Mouse (Mus musculus) right cerebral cortex, postnatal 25 days (tissue): Measurements from ENCODE around the gene Pip5kl1.

Experiments used
- DNase-seq: peaks from one replicate; pipeline ENCODE4 v3.0.0; 2022

Gene Pip5kl1

GRCm38 (mm10) chr2:32620682-32621516 is 46.3 kb downstream of the Pip5kl1 start:
- no peak for DNase-seq

GRCm38 (mm10) chr2:32621517-32621859 is 46.9 kb downstream of the Pip5kl1 start, which contains the start of gene Ak1:
TSS of gene Ak1 (plus strand) at chr2:32621758.
- DNase-seq = no peak

GRCm38 (mm10) chr2:32624111-32624748 is 49.6 kb downstream of the Pip5kl1 start:
- DNase-seq = no peak

GRCm38 (mm10) chr2:32625212-32625872 is 50.7 kb downstream of the Pip5kl1 start:
- DNase-seq = peak; percentile 93

GRCm38 (mm10) chr2:32625873-32626694 is 51.5 kb downstream of the Pip5kl1 start:
- peak; percentile 76 for DNase-seq

GRCm38 (mm10) chr2:32627266-32628043 is 52.9 kb downstream of the Pip5kl1 start:
- DNase-seq = no peak

- no peak for DNase-seq
Observed at GRCm38 (mm10) chr2:32628044-32628550, 53.5 kb downstream of the Pip5kl1 start.

GRCm38 (mm10) chr2:32628729-32629128 is 54.1 kb downstream of the Pip5kl1 start:
- peak; percentile 57 for DNase-seq

GRCm38 (mm10) chr2:32629276-32629976 is 54.8 kb downstream of the Pip5kl1 start:
- DNase-seq = no peak

- DNase-seq = no peak
Observed at GRCm38 (mm10) chr2:32630036-32630435, 55.4 kb downstream of the Pip5kl1 start.

GRCm38 (mm10) chr2:32631046-32631445 is 56.4 kb downstream of the Pip5kl1 start:
- DNase-seq = no peak

- peak; percentile 75 for DNase-seq
Observed at GRCm38 (mm10) chr2:32631737-32632394, 57.3 kb downstream of the Pip5kl1 start.
